Mouse (Mus musculus): ENCODE measurements at regions not wholly inside any gene's neighbourhood (a gene's known extent, or its start where the extent isn't known, plus 50 kb on each side); places are given as distances from the start of the nearest gene placed in this dataset.

GRCm38 (mm10) chr1:56738641-56739040, 101.4 kb upstream of the Hsfy2 start:
- 94% methylated on average over 10 of the region's 10 CpGs for WGBS
- H3K4me3 ChIP-seq, result no peak overlapping the region
- no peak for DNase-seq (ENCODE audit: low spot score)

GRCm38 (mm10) chr1:56726183-56726840, 89.1 kb upstream of the Hsfy2 start:
- Histone ChIP-seq H3K27ac (no peak overlapping the region), H3K4me3 (no peak overlapping the region), H3K36me3 (no peaks in the 10 kb centered on the region), H3K4me1 (replicated peaks) (peaks cover 12% of the 10 kb centered on the region), H3K9me3 (no peaks in the 10 kb centered on the region), H3K27me3 (ENCODE audit: insufficient read depth, poor library complexity, severe bottlenecking) (no peaks in the 10 kb centered on the region)
- no peak for DNase-seq (ENCODE audit: low spot score)
- WGBS, result 62% methylated on average over 3 of the region's 3 CpGs

More at GRCm38 (mm10) chr1:56738641-56739040, 101.4 kb upstream of the Hsfy2 start:
- H3K27me3 ChIP-seq (ENCODE audit: insufficient read depth, poor library complexity, severe bottlenecking), result no peaks in the 10 kb centered on the region
- no peaks in the 10 kb centered on the region for H3K4me1 ChIP-seq (replicated peaks)
- H3K9me3 ChIP-seq, result 0 out of 2 replicates have a peak, but pooled peaks cover 4% of the 10 kb centered on the region
- no peaks in the 10 kb centered on the region for H3K36me3 ChIP-seq
- no peak overlapping the region for H3K27ac ChIP-seq

GRCm38 (mm10) chr1:56723656-56724055, 86.4 kb upstream of the Hsfy2 start:
- 40% methylated on average over 1 of the region's 1 CpGs for WGBS
- Histone ChIP-seq H3K9me3 (no peaks in the 10 kb centered on the region), H3K36me3 (no peaks in the 10 kb centered on the region), H3K27me3 (ENCODE audit: insufficient read depth, poor library complexity, severe bottlenecking) (no peaks in the 10 kb centered on the region), H3K27ac (no peak overlapping the region), H3K4me1 (replicated peaks) (peaks cover 12% of the 10 kb centered on the region), H3K4me3 (no peak overlapping the region)
- no peak for DNase-seq (ENCODE audit: low spot score)

GRCm38 (mm10) chr1:56713011-56713726, 75.9 kb upstream of the Hsfy2 start:
- H3K4me3 ChIP-seq, result no peak overlapping the region
- no peaks in the 10 kb centered on the region for H3K4me1 ChIP-seq (replicated peaks)
- H3K27ac ChIP-seq, result no peak overlapping the region
- WGBS, result 92% methylated on average over 2 of the region's 2 CpGs
- H3K27me3 ChIP-seq (ENCODE audit: insufficient read depth, poor library complexity, severe bottlenecking), result no peaks in the 10 kb centered on the region
- H3K9me3 ChIP-seq, result no peaks in the 10 kb centered on the region
- H3K36me3 ChIP-seq, result no peaks in the 10 kb centered on the region
- no peak for DNase-seq (ENCODE audit: low spot score)

GRCm38 (mm10) chr1:56700451-56700850, 63.2 kb upstream of the Hsfy2 start:
- no peak for DNase-seq (ENCODE audit: low spot score)
- Histone ChIP-seq H3K36me3 (no peaks in the 10 kb centered on the region), H3K4me3 (no peak overlapping the region), H3K4me1 (replicated peaks) (peaks cover 5% of the 10 kb centered on the region; the same call in 1 of the 2 replicates), H3K27me3 (ENCODE audit: insufficient read depth, poor library complexity, severe bottlenecking) (no peaks in the 10 kb centered on the region), H3K9me3 (no peaks in the 10 kb centered on the region), H3K27ac (no peak overlapping the region)
- 92% methylated on average over 2 of the region's 2 CpGs for WGBS

GRCm38 (mm10) chr1:56697509-56697908, 60.3 kb upstream of the Hsfy2 start:
- Histone ChIP-seq H3K36me3 (no peaks in the 10 kb centered on the region), H3K4me1 (replicated peaks) (peaks cover 5% of the 10 kb centered on the region; the same call in 1 of the 2 replicates), H3K9me3 (no peaks in the 10 kb centered on the region), H3K4me3 (no peak overlapping the region), H3K27me3 (ENCODE audit: insufficient read depth, poor library complexity, severe bottlenecking) (no peaks in the 10 kb centered on the region), H3K27ac (0 out of 2 replicates have a peak overlapping the region, but pooled peaks have one; percentile 30)
- WGBS, result 47% methylated on average over 3 of the region's 3 CpGs
- no peak for DNase-seq (ENCODE audit: low spot score)

Measured in hindbrain, embryonic 10.5 days (tissue).